Mouse (Mus musculus) E14TG2a.4 (cell line): ENCODE data around the gene Grwd1.
A peak's percentile ranks its signal among the peaks of the same experiment; 100 is the strongest.

ENCODE experiments used
- H3K27me3 ChIP-seq: 2 replicates; pipeline ENCODE4 v1.6.1; 2014; ENCODE audit warnings: low read length, control low read depth; ENCODE audit not compliant: insufficient read depth
- H3K36me3 ChIP-seq: 2 replicates; pipeline ENCODE4 v1.6.1; 2014; ENCODE audit warnings: low read length, control low read depth; ENCODE audit not compliant: insufficient read depth
- H3K4me1 ChIP-seq: replicated peaks from 2 replicates; pipeline ENCODE4 v1.6.1; 2014; ENCODE audit warnings: low read depth, low read length, control low read depth
- H3K4me3 ChIP-seq: replicated peaks from 2 replicates; pipeline ENCODE4 v1.5.1; 2014; ENCODE audit warnings: mild to moderate bottlenecking, low read length
- H3K9me3 ChIP-seq: 2 replicates; pipeline ENCODE4 v1.6.1; 2014; ENCODE audit warnings: low read length, control low read depth
- CTCF ChIP-seq: conservative IDR thresholded peaks from 2 replicates; pipeline ENCODE4 v1.5.1; 2014; ENCODE audit warnings: low read length
- NANOG ChIP-seq: IDR thresholded peaks from 2 replicates; pipeline ENCODE4 v1.6.1; 2014; ENCODE audit warnings: borderline replicate concordance, low read length, mixed read lengths
- POU5F1 ChIP-seq: IDR thresholded peaks from 2 replicates; pipeline ENCODE4 v1.6.1; 2014; ENCODE audit warnings: low read length, borderline replicate concordance

The Grwd1 gene

GRCm38 (mm10) chr7:45786661-45787413, 43.9 kb downstream of the Grwd1 start:
- peaks cover 5% of the 10 kb centered on the region; the same call in 1 of the 2 replicates for H3K9me3 ChIP-seq
- peaks cover 32% of the 10 kb centered on the region for H3K36me3 ChIP-seq
- H3K4me3 ChIP-seq, result peak overlapping the region; percentile 84
- H3K4me1 ChIP-seq, result peaks cover 56% of the 10 kb centered on the region
- no peak for TF ChIP-seq POU5F1
- no peak for TF ChIP-seq NANOG
- no peak for TF ChIP-seq CTCF
- peaks cover 10% of the 10 kb centered on the region for H3K27me3 ChIP-seq

GRCm38 (mm10) chr7:45786136-45786578, 44.6 kb downstream of the Grwd1 start:
- Histone ChIP-seq H3K27me3 (peaks cover 10% of the 10 kb centered on the region), H3K4me1 (peaks cover 51% of the 10 kb centered on the region), H3K36me3 (peaks cover 31% of the 10 kb centered on the region), H3K4me3 (peak overlapping the region; percentile 84), H3K9me3 (peaks cover 5% of the 10 kb centered on the region; the same call in 1 of the 2 replicates)
- no peak for TF ChIP-seq NANOG
- TF ChIP-seq CTCF, result no peak
- no peak for TF ChIP-seq POU5F1

GRCm38 (mm10) chr7:45785388-45786135, 45.2 kb downstream of the Grwd1 start:
- peaks cover 5% of the 10 kb centered on the region; the same call in 1 of the 2 replicates for H3K9me3 ChIP-seq
- TF ChIP-seq CTCF, result no peak
- TF ChIP-seq POU5F1, result no peak
- TF ChIP-seq NANOG, result no peak
- H3K4me3 ChIP-seq, result peak overlapping the region; percentile 84
- peaks cover 25% of the 10 kb centered on the region for H3K36me3 ChIP-seq
- peaks cover 10% of the 10 kb centered on the region for H3K27me3 ChIP-seq
- H3K4me1 ChIP-seq, result peaks cover 45% of the 10 kb centered on the region

GRCm38 (mm10) chr7:45784524-45785372, 46.0 kb downstream of the Grwd1 start, which contains the start of gene Sult2b1:
Gene Sult2b1, minus strand, starts transcription at chr7:45784669.
- H3K4me1 ChIP-seq, result peaks cover 45% of the 10 kb centered on the region
- no peaks in the 10 kb centered on the region for H3K9me3 ChIP-seq
- TF ChIP-seq POU5F1 (no peak), CTCF (no peak), NANOG (no peak)
- peaks cover 10% of the 10 kb centered on the region for H3K27me3 ChIP-seq
- peak within 1 kb of the TSS; percentile 84 for H3K4me3 ChIP-seq
- peaks cover 18% of the 10 kb centered on the region for H3K36me3 ChIP-seq

GRCm38 (mm10) chr7:45783511-45784091, 47.1 kb downstream of the Grwd1 start, which contains the start of gene Lmtk3:
Gene Lmtk3, plus strand, starts transcription at chr7:45783738.
- H3K4me3 ChIP-seq, result peak within 1 kb of the TSS; percentile 82

GRCm38 (mm10) chr7:45782271-45782670, 48.5 kb downstream of the Grwd1 start:
- no peak overlapping the region for H3K4me3 ChIP-seq
- no peaks in the 10 kb centered on the region for H3K36me3 ChIP-seq
- no peaks in the 10 kb centered on the region for H3K9me3 ChIP-seq
- TF ChIP-seq CTCF, result no peak
- TF ChIP-seq POU5F1, result no peak
- TF ChIP-seq NANOG, result no peak
- peaks cover 15% of the 10 kb centered on the region for H3K27me3 ChIP-seq
- peaks cover 38% of the 10 kb centered on the region for H3K4me1 ChIP-seq

More at GRCm38 (mm10) chr7:45783511-45784091, 47.1 kb downstream of the Grwd1 start, which contains the start of gene Lmtk3:
- no peaks in the 10 kb centered on the region for H3K9me3 ChIP-seq
- peaks cover 7% of the 10 kb centered on the region; the same call in 1 of the 2 replicates for H3K36me3 ChIP-seq
- peaks cover 15% of the 10 kb centered on the region for H3K27me3 ChIP-seq
- TF ChIP-seq CTCF, result no peak
- no peak for TF ChIP-seq POU5F1
- no peak for TF ChIP-seq NANOG
- peaks cover 51% of the 10 kb centered on the region for H3K4me1 ChIP-seq

- TF ChIP-seq CTCF, result no peak
- no peak for TF ChIP-seq POU5F1
- TF ChIP-seq NANOG, result no peak
- no peaks in the 10 kb centered on the region for H3K36me3 ChIP-seq
- H3K27me3 ChIP-seq, result peaks cover 28% of the 10 kb centered on the region
- peak overlapping the region; percentile 20; the same call in 1 of the 2 replicates for H3K4me3 ChIP-seq
- H3K4me1 ChIP-seq, result peaks cover 14% of the 10 kb centered on the region
- no peaks in the 10 kb centered on the region for H3K9me3 ChIP-seq
Observed at GRCm38 (mm10) chr7:45779081-45779641, 51.6 kb downstream of the Grwd1 start.
